Mouse (Mus musculus) lung, adult 18-20 months (tissue): ENCODE measurements around the gene 2900026A02Rik.

ENCODE experiments used
- DNase-seq, 2 experiments: peaks; one replicate each; pipeline ENCODE4 v3.0.0; 2022; ENCODE audit warnings: mixed read lengths in 2 of 2

2900026A02Rik gene

GRCm38 (mm10) chr5:113210314-113210713 lies 10.7 kb downstream of the 2900026A02Rik start:
- DNase-seq = no peak

GRCm38 (mm10) chr5:113209898-113210297 lies 11.1 kb downstream of the 2900026A02Rik start:
- DNase-seq = no peak

GRCm38 (mm10) chr5:113209401-113209750 lies 11.7 kb downstream of the 2900026A02Rik start:
- no peak for DNase-seq

GRCm38 (mm10) chr5:113208622-113209400 lies 12.2 kb downstream of the 2900026A02Rik start:
- DNase-seq = peak; percentile 82 to 85

GRCm38 (mm10) chr5:113208048-113208447 lies 13.0 kb downstream of the 2900026A02Rik start:
- peak; percentile 61 to 72 for DNase-seq

GRCm38 (mm10) chr5:113206670-113207352 lies 14.2 kb downstream of the 2900026A02Rik start:
- DNase-seq = peak in 1 of 2 experiments; percentile 46

GRCm38 (mm10) chr5:113204193-113204592 lies 16.8 kb downstream of the 2900026A02Rik start:
- no peak for DNase-seq

- no peak for DNase-seq
Measured at GRCm38 (mm10) chr5:113199772-113200134, 21.3 kb downstream of the 2900026A02Rik start.

- no peak for DNase-seq
Measured at GRCm38 (mm10) chr5:113199126-113199771, 21.8 kb downstream of the 2900026A02Rik start.

GRCm38 (mm10) chr5:113196916-113197794 lies 23.9 kb downstream of the 2900026A02Rik start:
- no peak for DNase-seq

GRCm38 (mm10) chr5:113195907-113196306 lies 25.1 kb downstream of the 2900026A02Rik start:
- DNase-seq = no peak

- DNase-seq = no peak
Measured at GRCm38 (mm10) chr5:113195451-113195850, 25.6 kb downstream of the 2900026A02Rik start.

GRCm38 (mm10) chr5:113193762-113194161 lies 27.3 kb downstream of the 2900026A02Rik start:
- no peak for DNase-seq

- no peak for DNase-seq
Measured at GRCm38 (mm10) chr5:113191901-113192300, 29.1 kb downstream of the 2900026A02Rik start.

- no peak for DNase-seq
Measured at GRCm38 (mm10) chr5:113190558-113190957, 30.5 kb downstream of the 2900026A02Rik start.

- DNase-seq = no peak
Measured at GRCm38 (mm10) chr5:113181441-113181840, 39.6 kb downstream of the 2900026A02Rik start.

GRCm38 (mm10) chr5:113180755-113181154 lies 40.3 kb downstream of the 2900026A02Rik start:
- DNase-seq = no peak

GRCm38 (mm10) chr5:113179843-113180682 lies 41.0 kb downstream of the 2900026A02Rik start:
- peak; percentile 84 to 90 for DNase-seq

GRCm38 (mm10) chr5:113179451-113179842 lies 41.6 kb downstream of the 2900026A02Rik start:
- DNase-seq = no peak

- DNase-seq = no peak
Measured at GRCm38 (mm10) chr5:113175976-113176375, 45.1 kb downstream of the 2900026A02Rik start.

- DNase-seq = no peak
Measured at GRCm38 (mm10) chr5:113174916-113175692, 45.9 kb downstream of the 2900026A02Rik start.
